Mouse (Mus musculus) retina, postnatal 1 day (tissue): ENCODE measurements around the gene Emc3.

ENCODE experiments used
- DNase-seq: peaks from one replicate; pipeline ENCODE4 v3.0.0-alpha.2; 2012

The Emc3 gene

DNA sequence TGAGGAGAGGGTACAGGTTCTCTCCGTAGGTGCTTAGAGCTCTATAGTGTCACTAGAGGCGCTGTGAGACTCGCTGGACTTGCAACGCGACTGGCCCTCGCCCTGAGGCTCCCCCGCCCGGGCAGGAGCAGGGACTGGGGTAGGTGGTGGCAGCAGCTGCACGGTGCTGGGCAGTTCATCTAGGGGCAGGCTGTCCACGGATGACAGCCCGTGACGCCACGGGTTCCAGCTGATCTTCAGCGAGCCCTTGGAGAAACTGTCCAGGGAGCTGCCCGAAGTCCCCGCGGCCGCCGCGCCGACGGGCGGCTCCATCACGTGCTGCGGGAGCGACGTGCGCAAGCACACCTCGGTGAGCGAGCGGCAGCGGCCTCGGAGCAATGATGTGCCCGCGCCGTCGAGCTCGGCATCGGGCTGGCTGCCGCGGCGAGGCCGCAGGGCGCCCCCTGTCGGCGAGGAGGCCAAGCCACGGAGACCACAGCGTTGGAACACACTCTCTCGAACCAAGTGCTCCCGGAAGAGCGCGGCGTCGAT, 37.1 kb downstream of the Emc3 start:
- DNase-seq, result peak; percentile 89

DNA sequence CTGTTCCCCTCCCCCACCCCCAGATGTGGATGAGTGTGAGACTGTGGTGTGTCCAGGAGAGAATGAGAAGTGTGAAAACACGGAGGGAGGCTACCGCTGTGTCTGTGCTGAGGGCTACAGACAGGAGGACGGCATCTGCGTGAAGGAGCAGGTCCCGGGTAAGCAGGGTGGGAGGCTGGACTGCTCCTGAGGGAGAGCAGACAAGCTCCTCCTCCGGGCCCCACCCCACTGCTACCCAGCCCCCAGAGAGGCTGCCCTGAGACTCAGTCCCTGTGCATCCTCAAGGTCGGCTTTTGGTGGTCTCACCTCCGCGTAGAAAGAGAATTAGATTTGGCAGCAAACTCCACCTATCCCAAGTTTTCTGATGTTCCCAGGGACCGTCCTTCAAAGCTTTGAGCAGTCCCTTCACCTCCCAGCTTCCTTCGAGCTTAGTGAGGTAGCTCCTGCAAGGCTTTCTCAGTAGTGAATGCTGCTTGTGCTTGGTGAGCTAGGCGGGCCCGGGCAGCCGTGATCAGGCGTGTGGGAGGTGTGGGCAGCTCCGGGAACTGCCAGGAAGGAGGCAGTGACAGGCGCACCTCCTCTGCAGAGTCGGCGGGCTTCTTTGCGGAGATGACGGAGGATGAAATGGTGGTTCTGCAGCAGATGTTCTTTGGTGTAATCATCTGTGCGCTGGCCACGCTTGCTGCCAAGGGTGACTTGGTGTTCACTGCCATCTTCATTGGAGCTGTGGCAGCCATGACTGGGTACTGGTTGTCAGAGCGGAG, 39.2 kb downstream of the Emc3 start:
- no peak for DNase-seq

DNA sequence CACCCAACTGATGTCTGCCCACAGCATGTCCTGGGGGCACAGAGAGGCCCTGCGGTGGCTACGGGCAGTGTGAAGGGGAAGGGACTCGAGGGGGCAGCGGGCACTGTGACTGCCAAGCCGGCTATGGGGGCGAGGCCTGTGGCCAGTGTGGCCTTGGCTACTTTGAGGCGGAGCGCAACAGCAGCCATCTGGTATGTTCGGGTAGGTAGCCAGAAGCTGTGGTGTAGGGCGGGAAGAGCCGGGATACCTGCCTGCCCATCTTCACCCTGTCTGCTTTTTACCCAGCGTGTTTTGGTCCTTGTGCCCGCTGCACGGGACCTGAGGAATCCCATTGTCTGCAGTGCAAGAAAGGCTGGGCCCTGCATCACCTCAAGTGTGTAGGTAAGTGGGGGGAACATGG, 42.0 kb downstream of the Emc3 start:
- DNase-seq, result no peak

DNA sequence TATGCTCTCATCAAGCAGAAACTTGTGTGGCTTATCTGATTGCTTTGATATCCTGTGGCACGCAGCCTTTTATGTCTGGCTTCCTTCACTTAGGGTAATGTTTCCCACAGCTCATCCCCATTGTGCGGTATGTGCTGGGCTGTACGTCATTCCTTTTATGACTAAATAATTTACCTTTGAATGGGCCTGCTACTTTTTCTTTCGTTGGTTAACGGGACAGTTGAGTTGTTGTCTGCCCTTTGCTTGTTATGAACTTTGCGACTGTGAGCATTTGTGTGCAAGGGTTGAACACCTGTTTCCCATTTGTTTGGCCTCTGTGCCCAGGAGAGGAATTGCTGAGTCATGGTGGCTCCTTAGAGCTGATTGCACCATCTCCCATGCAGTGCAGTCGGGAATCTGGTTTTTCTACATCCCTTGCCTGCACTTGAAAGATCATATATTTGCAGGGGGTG, 44.3 kb downstream of the Emc3 start:
- no peak for DNase-seq

DNA sequence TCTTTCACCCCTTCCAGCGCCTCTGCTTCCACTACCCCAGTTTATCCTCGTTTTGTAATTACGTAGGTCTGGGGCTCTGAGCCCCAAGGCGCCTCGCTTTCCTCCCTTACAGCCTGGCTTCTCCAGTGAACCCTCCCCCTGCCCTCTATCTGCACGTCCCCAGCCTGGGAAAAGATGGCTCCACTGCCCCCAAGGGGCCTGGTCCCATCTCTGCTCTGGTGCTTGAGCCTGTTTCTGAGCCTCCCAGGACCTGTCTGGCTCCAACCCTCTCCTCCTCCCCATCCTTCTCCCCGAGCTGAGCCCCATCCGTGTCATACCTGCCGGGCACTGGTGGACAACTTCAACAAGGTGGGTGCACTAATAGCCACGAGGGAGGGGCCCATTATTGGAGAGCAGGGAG, 47.7 kb downstream of the Emc3 start:
- DNase-seq, result peak; percentile 66

DNA sequence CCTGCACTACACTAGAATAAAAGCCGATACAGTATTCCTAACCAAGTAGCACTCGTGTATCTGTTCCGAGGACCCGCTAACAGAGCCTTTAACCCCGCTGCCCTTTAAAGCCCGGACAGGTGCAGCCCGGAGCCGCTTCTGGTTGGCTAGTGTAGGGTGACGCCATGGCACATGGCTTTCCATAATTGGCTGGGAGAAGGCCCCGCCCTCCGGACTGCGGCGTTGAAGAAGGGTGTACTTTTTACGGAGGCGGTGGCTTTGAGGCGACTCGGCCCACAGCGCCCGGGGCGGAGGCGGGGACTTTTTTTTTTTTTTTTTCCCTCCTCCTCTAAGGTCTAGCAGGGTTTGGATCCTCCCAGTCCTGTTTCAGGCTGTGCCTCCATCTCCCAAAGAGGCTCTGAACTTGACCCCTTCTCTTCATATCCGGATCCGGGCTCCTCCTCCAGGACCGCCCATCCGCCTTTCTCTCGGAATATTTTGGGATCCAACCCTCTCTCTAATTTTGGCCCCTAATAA, 48.3 kb downstream of the Emc3 start, which contains the start of gene Creld1:
Creld1 (plus strand) TSS at position 198 of the 516 bp plus-strand sequence.
- peak; percentile 97 for DNase-seq

DNA sequence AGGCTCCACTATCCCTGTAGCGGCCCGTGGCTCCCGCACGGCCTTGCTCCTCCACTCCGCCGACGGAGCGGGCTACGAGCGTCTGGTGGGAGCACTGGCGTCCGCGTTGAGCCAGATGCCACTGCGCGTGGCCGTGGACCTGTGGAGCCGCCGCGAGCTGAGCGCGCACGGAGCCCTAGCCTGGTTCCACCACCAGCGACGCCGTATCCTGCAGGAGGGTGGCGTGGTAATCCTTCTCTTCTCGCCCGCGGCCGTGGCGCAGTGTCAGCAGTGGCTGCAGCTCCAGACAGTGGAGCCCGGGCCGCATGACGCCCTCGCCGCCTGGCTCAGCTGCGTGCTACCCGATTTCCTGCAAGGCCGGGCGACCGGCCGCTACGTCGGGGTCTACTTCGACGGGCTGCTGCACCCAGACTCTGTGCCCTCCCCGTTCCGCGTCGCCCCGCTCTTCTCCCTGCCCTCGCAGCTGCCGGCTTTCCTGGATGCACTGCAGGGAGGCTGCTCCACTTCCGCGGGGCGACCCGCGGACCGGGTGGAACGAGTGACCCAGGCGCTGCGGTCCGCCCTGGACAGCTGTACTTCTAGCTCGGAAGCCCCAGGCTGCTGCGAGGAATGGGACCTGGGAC, 48.9 kb downstream of the Emc3 start:
- no peak for DNase-seq

DNA sequence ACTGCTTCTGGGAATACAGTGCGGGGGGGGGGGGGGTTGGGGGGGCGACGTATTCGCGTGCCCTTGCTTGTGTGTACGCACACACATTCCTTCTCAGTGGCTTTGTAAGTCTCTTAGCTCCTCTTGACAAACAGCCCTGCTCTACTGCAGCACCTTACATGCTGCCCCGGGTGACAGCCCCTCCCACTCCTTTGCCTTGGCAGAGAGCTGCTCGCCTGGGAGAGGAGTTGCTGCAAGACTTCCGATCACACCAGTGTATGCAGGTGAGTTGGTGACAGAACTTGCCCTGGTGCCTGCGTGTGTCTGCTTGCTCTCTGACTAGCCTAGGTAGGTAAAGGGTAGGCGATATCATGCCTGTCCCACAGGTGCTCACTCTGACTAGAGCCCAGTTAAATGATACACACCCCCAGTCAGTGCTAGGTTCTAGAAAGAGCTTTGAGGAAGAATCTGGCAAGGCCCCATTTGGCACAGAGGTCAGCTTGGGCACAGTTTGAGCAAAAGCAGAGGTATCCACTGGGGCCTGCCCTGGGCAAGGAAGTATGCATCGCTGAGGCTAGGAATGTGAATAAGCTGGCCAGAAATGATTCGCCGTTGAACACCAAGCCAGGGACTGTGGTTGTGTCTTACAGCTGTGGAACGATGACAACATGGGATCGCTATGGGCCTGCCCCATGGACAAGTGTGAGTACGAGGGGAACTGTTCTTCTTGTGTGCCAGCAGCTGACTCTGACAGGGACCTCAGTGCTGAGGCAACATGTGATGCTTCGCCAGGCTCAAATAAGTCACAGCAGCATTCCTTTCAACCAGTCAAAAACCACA, 50.7 kb downstream of the Emc3 start:
- no peak for DNase-seq

DNA sequence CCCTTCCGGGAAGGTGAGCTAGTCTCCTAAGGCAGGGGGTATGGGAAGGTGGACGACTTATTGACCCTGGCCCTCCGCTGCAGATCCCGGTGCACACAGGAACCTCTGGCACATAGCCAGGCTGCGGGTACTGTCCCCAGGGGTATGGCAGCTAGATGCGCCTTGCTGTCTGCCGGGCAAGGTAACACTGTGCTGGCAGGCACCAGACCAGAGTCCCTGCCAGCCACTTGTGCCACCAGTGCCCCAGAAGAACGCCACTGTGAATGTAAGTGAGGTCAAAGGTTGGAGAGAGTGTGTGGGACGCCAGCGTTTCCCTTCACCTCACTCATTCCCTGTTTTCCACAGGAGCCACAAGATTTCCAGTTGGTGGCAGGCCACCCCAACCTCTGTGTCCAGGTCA, 52.5 kb downstream of the Emc3 start:
- no peak for DNase-seq

DNA sequence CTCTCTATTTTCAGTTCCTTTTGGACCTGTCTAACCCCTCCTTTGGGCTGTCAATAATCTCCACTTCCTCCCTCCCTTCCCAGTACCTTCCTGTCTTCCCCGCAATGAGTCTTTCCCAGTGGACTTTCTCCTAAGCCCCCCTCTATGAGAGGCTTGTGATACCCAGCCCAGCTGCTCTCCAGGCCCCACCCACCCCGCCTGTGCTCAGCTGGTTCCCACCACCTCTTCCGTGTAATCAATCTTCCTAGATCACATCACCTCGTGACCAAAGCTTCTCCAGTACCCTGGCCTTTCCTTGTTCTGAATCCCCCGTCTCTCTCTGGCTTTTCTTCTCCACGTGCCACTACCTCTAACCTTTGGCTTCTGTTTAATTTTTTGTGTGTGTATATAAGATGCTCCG, 54.1 kb downstream of the Emc3 start:
- DNase-seq, result no peak

DNA sequence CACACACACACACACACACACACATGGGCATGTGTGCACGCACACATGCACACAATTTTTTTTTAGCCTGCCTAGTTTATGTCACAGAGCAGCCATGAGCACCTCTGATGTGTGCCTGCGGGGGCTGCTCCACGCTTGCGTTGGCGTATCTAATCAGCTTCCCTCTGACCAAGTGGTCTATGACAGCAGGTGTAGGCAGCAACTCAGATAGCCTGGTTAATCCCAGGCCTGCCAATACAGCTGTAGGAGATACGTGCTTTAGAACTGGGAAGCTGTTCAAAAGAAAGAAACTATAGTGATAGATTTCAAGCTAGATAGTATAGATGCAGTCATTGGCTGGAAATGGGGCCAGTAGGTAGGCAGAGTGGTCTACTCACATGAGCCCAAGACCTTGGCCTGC, 57.7 kb downstream of the Emc3 start:
- DNase-seq, result no peak

DNA sequence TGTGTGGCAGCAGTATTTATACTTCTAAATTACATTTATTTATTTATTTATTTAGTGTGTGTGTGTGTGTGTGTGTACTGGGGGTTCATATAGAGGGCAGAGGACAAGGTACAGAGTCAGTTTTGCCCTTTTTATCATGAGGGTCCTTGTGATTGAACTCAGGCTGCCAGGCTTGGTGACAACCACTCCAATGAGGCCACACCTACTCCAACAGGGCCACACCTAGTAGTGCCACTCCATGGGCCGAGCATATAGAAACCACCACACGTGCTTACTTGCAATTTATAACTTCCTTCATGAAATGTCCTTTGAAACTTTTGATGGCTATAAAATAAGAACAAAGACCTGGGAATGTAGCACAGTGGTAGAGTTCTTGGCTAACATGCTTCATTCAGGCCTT, 58.2 kb downstream of the Emc3 start:
- DNase-seq, result no peak

DNA sequence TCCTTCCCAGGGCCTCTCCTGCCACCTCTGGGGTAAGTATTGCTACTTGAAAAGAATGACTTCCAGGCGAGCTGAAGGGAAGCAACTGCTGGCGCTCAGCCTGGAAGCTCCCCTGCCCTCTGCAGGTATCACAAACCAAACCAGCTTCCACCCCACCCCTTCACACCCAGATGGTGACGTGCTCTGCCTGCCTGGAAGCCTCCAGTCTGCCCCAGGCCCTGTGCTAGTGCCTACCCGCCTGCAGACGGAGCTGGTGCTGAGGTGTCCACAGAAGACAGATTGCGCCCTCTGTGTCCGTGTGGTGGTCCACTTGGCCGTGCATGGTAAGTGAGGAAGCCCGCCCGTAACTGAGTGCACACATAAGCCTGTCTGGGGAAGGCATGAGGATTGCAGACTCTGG, 59.4 kb downstream of the Emc3 start:
- DNase-seq, result no peak

DNA sequence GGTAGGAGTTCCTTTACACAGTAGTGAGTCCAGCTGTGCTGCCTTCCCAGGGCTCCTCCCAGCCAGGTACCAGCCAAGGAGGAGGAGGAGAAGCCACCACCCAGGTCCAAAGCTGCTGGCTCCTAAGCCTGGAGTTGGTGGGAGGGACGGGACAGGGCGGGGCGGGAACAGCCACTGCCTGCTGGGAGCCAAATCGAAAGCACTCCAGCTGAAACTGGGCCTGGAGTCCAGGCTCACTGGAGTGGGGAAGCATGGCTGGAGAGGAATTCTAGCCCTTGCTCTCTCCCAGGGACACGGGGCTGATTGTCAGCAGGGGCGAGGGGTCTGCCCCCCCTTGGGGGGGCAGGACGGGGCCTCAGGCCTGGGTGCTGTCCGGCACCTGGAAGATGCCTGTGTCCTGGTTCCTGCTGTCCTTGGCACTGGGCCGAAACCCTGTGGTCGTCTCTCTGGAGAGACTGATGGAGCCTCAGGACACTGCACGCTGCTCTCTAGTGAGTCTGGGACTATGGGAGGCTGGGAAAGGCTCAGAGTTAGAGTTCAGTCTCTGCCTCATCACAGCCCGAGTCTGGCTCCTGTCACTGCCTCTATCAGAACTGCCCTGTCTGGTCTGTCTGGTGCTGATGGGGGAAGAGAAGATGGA, 60.0 kb downstream of the Emc3 start, which contains the start of gene Il17rc:
Il17rc (plus strand) TSS at position 131 of the 640 bp plus-strand sequence.
- DNase-seq, result peak; percentile 39

DNA sequence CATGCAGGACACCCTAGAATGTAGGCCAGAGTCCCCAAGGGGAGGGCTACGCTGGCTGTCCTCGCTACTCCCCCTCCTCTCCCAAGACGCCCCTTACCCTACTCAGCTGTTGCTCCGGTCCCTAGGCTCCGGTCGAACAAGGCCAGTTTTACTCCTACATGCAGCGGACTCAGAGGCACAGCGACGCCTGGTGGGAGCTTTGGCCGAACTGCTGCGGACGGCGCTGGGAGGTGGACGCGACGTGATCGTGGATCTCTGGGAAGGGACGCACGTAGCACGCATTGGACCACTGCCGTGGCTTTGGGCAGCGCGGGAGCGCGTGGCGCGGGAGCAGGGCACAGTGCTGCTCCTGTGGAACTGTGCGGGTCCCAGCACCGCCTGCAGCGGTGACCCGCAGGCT, 62.0 kb downstream of the Emc3 start:
- peak; percentile 91 for DNase-seq

DNA sequence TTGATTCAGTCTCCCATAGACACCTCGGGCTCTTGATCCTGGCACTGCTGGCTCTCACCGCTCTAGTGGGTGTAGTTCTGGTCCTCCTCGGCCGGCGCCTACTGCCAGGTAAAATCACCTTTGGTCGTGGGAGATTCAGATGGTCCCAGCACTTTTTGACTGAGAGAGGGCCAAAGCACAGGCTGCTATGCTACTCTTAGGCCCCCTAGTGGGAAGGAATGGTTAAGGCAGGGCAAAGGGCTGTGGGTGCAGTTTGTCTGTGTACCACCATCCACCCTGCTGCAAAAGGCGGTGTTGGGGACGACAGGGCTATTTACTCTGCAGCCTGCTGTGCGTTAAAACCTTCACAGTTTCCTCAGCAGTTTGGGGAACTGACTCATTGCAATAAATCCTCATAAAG, 62.4 kb downstream of the Emc3 start:
- DNase-seq, result peak; percentile 84

DNA sequence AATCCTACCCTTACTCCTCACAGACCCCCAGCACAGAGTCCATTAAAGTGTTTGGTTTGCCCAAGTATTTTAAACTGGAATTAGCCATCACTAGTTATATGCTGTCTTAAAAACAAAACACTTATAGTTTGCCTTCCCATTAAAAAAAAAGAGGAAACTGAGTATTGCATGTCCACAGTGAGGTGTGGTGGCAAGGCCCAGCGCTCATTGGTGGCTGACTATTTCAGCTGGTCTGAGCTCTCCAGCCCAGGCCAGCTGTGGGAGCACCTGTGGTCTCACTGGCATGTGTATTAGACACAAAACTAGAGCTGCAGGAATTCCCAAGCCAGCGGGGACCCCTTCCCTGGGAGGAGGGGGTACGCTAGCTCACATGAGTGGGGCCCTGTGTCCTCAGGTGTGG, 62.9 kb downstream of the Emc3 start:
- no peak for DNase-seq

DNA sequence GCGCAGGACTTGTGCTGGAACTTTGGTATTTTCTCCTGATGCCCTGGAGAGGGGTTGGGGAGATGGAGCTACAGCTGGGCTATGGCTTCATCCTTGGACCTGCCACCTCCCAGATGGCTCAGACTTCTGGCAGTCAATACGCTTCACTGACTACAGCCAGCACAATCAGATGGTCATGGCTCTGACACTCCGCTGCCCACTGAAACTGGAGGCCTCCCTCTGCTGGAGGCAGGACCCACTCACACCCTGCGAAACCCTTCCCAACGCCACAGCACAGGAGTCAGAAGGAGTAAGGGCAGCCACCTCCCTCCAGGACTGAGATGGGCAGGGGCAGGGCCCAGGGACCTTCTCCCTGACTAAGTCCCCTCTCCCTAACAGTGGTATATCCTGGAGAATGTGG, 65.8 kb downstream of the Emc3 start:
- DNase-seq, result peak; percentile 78
